Mouse (Mus musculus) A20 (cell line): ENCODE results near the gene Acly.

Source experiments
- DNase-seq: peaks from one replicate; pipeline ENCODE4 v3.0.0-alpha.2; 2011; ENCODE audit warnings: low read depth, low spot score

Acly gene

GRCm38 (mm10) chr11:100441797-100442196 is 86.0 kb downstream of the Acly start, which contains the start of the genes Nt5c3b and Klhl10:
TSS of gene Nt5c3b (minus strand) at chr11:100441808.
TSS of gene Klhl10 (plus strand) at chr11:100441917.
- no peak for DNase-seq

GRCm38 (mm10) chr11:100440691-100441522 is 86.9 kb downstream of the Acly start:
- DNase-seq: peak; percentile 87

GRCm38 (mm10) chr11:100437901-100438300 is 89.9 kb downstream of the Acly start:
- no peak for DNase-seq

DNA sequence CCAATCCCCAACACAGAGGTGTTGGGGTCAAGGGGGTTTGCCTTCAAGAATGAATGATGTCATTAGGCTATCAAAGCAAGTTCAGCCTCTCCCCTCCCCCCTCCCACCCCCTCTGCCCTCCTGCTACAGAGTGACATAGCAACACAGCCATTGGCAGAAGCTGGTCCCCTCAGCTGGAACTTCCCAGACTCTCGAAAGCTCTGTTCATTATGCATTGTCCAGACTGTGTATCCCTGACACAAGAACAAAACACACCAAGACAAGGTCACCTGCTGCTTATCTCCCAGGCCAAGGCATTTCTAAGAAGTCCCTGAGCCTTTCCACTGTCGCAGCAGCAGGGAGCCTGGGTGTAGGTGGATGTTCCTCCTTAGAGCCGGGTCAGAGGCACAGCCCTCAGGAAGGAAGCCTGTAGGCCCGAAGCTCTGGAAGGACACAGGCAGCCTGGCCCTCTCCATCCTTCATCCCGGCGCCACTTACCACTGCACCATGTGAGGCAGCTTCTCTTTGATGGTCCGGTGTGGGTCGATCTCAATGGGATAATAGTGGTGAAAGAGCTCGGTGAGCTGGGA is 92.0 kb downstream of the Acly start:
- no peak for DNase-seq

DNA sequence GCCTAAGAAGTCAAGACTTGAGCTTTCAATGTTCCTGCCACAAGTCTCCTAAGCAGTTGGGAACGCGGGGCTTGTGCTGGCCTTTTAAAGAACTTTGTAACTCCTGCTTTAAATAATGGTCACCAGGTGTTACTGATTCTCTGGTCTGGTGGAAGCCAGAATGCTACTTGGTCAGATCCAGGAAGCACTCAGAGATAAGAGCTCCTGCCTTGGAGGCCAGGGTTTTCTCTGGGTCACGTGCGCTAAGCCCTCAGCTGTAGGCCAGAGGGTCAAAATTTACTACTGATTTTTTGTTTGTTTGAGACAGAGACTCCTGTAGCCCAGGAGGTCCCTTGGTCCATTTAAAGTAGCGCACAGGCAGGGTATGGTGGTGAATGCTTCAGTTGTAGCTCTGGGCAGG is 95.8 kb downstream of the Acly start:
- DNase-seq: no peak

DNA sequence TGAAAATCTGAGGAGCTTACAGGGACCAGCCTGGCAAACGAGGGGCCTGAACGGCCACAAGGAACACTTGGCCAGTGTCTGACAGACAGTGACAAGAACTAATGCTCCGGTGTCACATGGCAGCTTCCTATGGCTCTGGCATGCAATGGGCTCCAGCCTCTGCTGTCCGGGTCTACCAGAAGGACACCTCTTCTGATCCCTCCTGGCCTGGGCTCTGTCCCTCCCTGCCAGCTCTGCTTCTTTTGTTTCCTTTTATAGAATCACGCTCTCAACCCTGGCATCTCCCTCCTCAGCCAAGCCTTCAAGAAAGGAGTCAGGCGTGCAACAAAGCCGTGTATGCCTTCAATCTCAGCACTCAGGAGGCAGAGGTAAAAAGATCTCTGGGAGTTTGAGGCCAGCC is 97.7 kb downstream of the Acly start:
- no peak for DNase-seq

DNA sequence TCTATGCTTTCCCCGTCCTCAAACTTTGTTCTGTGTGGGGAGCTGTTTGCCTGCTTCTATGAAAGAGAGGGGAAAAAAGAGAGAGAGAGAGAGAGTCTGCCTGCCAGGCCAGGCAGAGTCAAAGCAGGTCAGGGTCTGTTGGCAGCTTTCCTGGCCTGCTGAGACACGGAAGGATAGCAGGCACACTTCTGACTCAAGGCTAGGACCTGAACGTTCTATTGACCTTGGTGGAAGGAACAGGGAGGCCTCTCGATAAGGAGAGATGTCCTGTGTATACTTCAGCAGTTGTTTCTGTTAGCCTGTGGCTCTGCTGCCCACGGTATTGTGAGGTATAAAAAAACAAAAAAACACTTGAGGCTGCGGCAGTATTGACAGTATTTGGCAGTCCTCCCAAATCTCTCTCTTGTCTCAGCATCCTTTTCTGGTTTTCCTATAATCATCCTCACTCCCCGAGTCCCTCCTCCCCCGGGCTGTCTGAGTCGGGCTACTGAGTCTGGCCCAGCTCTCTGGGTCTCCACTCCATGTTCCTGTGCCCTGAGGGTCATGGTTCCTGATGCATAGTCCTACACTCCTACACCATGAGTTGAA is 99.1 kb downstream of the Acly start:
- no peak for DNase-seq

- no peak for DNase-seq
These were observed 101.0 kb downstream of the Acly start for GRCm38 (mm10) chr11:100426820-100427219.
